9 mouse cellular contexts compared by ENCODE assay signal in genomic region chr7:130692943-130693799, GRCm38 (mm10).
DNase-seq lines count a peak whose midpoint lies in the region; ATAC-seq and TF ChIP-seq lines count a peak whose summit lies in the region.
"Had no signal": no experiment of that assay in that cellular context is flagged by ENCODE, and none has a peak within 500 bp of the region (broad histone marks: within the 10 kb centered on the region; RNA-seq: fewer than 3 reads in every experiment).

No protein-coding gene starts in this region.

- peak overlapping the region; percentile 95 for H3K27ac ChIP-seq in heart, embryonic 12.5 days (ENCODE audit: poor library complexity, severe bottlenecking)
- H3K27ac ChIP-seq in forebrain, embryonic 14.5 days (ENCODE audit: low read depth, low read length): peak overlapping the region; percentile 99
- H3K27ac ChIP-seq in intestine, postnatal 0 days (ENCODE audit: low read depth, low read length): peak overlapping the region; percentile 21; the same call in 1 of the 2 replicates
- H3K27ac ChIP-seq in liver, embryonic 14.5 days: no peak overlapping the region
- peak overlapping the region; percentile 93 for H3K27ac ChIP-seq in stomach, embryonic 15.5 days
- H3K27ac ChIP-seq: macrophage had no signal

- peaks cover 84% of the 10 kb centered on the region for H3K4me1 ChIP-seq in heart, embryonic 12.5 days (replicated peaks)
- peaks cover 33% of the 10 kb centered on the region for H3K4me1 ChIP-seq in forebrain, embryonic 14.5 days (ENCODE audit: control insufficient read depth, insufficient read depth, low read length)
- H3K4me1 ChIP-seq in intestine, postnatal 0 days (replicated peaks; ENCODE audit: control insufficient read depth, insufficient read depth, low read length): no peaks in the 10 kb centered on the region
- peaks cover 0 to 8% of the 10 kb centered on the region in 2 experiments; a peak in 2 of 4 replicates for H3K4me1 ChIP-seq in liver, embryonic 14.5 days (replicated peaks; ENCODE audit: control insufficient read depth in 2 of 2, insufficient read depth in 2 of 2, low read length in 1 of 2)
- peaks cover 33% of the 10 kb centered on the region for H3K4me1 ChIP-seq in stomach, embryonic 15.5 days

- peak overlapping the region; percentile 85 for H3K4me2 ChIP-seq in heart, embryonic 12.5 days
- H3K4me2 ChIP-seq in forebrain, embryonic 14.5 days (ENCODE audit: low read length): peak overlapping the region; percentile 73
- peak overlapping the region; percentile 65 for H3K4me2 ChIP-seq in intestine, postnatal 0 days (replicated peaks; ENCODE audit: low read depth)
- peak overlapping the region; percentile 57 for H3K4me2 ChIP-seq in liver, embryonic 14.5 days (ENCODE audit: low read depth)
- peak overlapping the region; percentile 85 for H3K4me2 ChIP-seq in stomach, embryonic 15.5 days

- TF ChIP-seq EP300 in liver, embryonic 14.5 days (IDR thresholded peaks at IDR 0.05; ENCODE audit: low read depth): no peak

- WGBS in heart, embryonic 12.5 days: 3% methylated on average over 19 of the region's 19 CpGs
- WGBS in forebrain, embryonic 14.5 days: under 1% methylated on average over 19 of the region's 19 CpGs
- WGBS in intestine, postnatal 0 days: 30% methylated on average over 19 of the region's 19 CpGs
- 22% methylated on average over 19 of the region's 19 CpGs for WGBS in liver, embryonic 14.5 days (ENCODE audit: insufficient replicate concordance)
- 8% methylated on average over 19 of the region's 19 CpGs for WGBS in stomach, embryonic 15.5 days

- DNase-seq in heart, postnatal 14 days: no peak
- peak; percentile 71 for DNase-seq in forebrain, embryonic 14.5 days (ENCODE audit: low spot score)
- DNase-seq in liver, embryonic 14.5 days (ENCODE audit: low read depth in 3 of 3, low spot score in 3 of 3): no peak
- no peak for DNase-seq in spleen, adult 12 weeks (ENCODE audit: low spot score)

- no peaks in the 10 kb centered on the region for H3K27me3 ChIP-seq in heart, embryonic 12.5 days (replicated peaks)
- H3K27me3 ChIP-seq in forebrain, embryonic 14.5 days (replicated peaks; ENCODE audit: control insufficient read depth, insufficient read depth, low read length): no peaks in the 10 kb centered on the region
- H3K27me3 ChIP-seq in intestine, postnatal 0 days (replicated peaks; ENCODE audit: control insufficient read depth, insufficient read depth, low read length): no peaks in the 10 kb centered on the region
- peaks cover 6% of the 10 kb centered on the region for H3K27me3 ChIP-seq in liver, embryonic 14.5 days (ENCODE audit: control insufficient read depth, insufficient read depth, low read length)
- no peaks in the 10 kb centered on the region for H3K27me3 ChIP-seq in stomach, embryonic 15.5 days (replicated peaks)

- H3K9me3 ChIP-seq in heart, embryonic 12.5 days (replicated peaks): no peaks in the 10 kb centered on the region
- no peaks in the 10 kb centered on the region for H3K9me3 ChIP-seq in forebrain, embryonic 14.5 days (replicated peaks; ENCODE audit: control insufficient read depth, low read length)
- no peaks in the 10 kb centered on the region for H3K9me3 ChIP-seq in intestine, postnatal 0 days (ENCODE audit: control insufficient read depth)
- no peaks in the 10 kb centered on the region for H3K9me3 ChIP-seq in liver, embryonic 14.5 days (ENCODE audit: control insufficient read depth, low read length)
- no peaks in the 10 kb centered on the region for H3K9me3 ChIP-seq in stomach, embryonic 15.5 days

- H3K36me3 ChIP-seq in heart, embryonic 12.5 days: no peaks in the 10 kb centered on the region
- H3K36me3 ChIP-seq in forebrain, embryonic 14.5 days (ENCODE audit: control insufficient read depth, insufficient read depth, low read length): peaks cover 6% of the 10 kb centered on the region; the same call in 1 of the 2 replicates
- H3K36me3 ChIP-seq in intestine, postnatal 0 days (ENCODE audit: control insufficient read depth, insufficient read depth): no peaks in the 10 kb centered on the region
- no peaks in the 10 kb centered on the region for H3K36me3 ChIP-seq in liver, embryonic 14.5 days (replicated peaks; ENCODE audit: control insufficient read depth, insufficient read depth, low read depth)
- no peaks in the 10 kb centered on the region for H3K36me3 ChIP-seq in stomach, embryonic 15.5 days

- peak; percentile 57 for ATAC-seq in heart, embryonic 12.5 days (ENCODE audit: insufficient number of reproducible peaks, low FRiP score)
- peak; percentile 82 for ATAC-seq in cerebellum, adult (ENCODE audit: insufficient number of reproducible peaks, low FRiP score, low TSS enrichment)
- ATAC-seq in forebrain, embryonic 14.5 days: peak; percentile 70
- ATAC-seq in intestine, postnatal 0 days: no peak
- 0 out of 2 replicates have a peak, but pooled peaks have one; percentile 5 for ATAC-seq in liver, embryonic 14.5 days (ENCODE audit: insufficient read depth)
- peak; percentile 54 for ATAC-seq in stomach, embryonic 15.5 days (ENCODE audit: insufficient read depth, low FRiP score, low read depth)

- TF ChIP-seq CTCF in intestine, postnatal 0 days (IDR thresholded peaks at IDR 0.05; ENCODE audit: low read depth): no peak
- no peak for TF ChIP-seq CTCF in liver, embryonic 14.5 days (IDR thresholded peaks at IDR 0.05; ENCODE audit: low read depth)

- intact Hi-C loops in heart, postnatal 14 days (cut with DNase I): loop anchor here (5.0 kb wide), 2 partner anchors 34 to 91 kb away; no protein-coding TSS in a partner anchor

- H3K4me3 ChIP-seq in heart, embryonic 12.5 days: peak overlapping the region; percentile 59
- peak overlapping the region; percentile 86 for H3K4me3 ChIP-seq in forebrain, embryonic 14.5 days (ENCODE audit: low read depth, low read length)
- peak overlapping the region; percentile 42 for H3K4me3 ChIP-seq in intestine, postnatal 0 days (ENCODE audit: low read depth, low read length)
- H3K4me3 ChIP-seq in liver, embryonic 14.5 days (ENCODE audit: insufficient read depth in 1 of 2, low read depth in 2 of 2, low read length in 2 of 2): peak overlapping the region; percentile 28 to 42
- peak overlapping the region; percentile 56 for H3K4me3 ChIP-seq in stomach, embryonic 15.5 days (replicated peaks)

- H3K9ac ChIP-seq in heart, embryonic 12.5 days: peak overlapping the region; percentile 77
- peak overlapping the region; percentile 99 for H3K9ac ChIP-seq in forebrain, embryonic 14.5 days (ENCODE audit: low read length)
- H3K9ac ChIP-seq in intestine, postnatal 0 days (ENCODE audit: low read depth, low read length): peak overlapping the region; percentile 48
- no peak overlapping the region for H3K9ac ChIP-seq in liver, embryonic 14.5 days (replicated peaks)
- H3K9ac ChIP-seq in stomach, embryonic 15.5 days: peak overlapping the region; percentile 57

Comparison
In these comparisons a context has a peak if more than half of its experiments do, and no peak if none do; other contexts are left out.
1. H3K4me3 ChIP-seq: peak in every context shown above with its lines; median percentile 86 in forebrain, embryonic 14.5 days; 59 in heart, embryonic 12.5 days; 56 in stomach, embryonic 15.5 days; 42 in intestine, postnatal 0 days; 35 in liver, embryonic 14.5 days.